8 mouse cellular contexts compared by ENCODE assay signal in genomic region chr8:84837149-84837911, GRCm38 (mm10). TPM values are rescaled to one million over a fixed set of nuclear protein-coding genes. Genes with fewer than 3 reads are reported as not detected.
DNase-seq lines count a peak whose midpoint lies in the region; ATAC-seq and TF ChIP-seq lines count a peak whose summit lies in the region.

No protein-coding gene starts in this region.

- no peak for TF ChIP-seq POLR2A in limb, embryonic 14.5 days (IDR thresholded peaks at IDR 0.05; ENCODE audit: borderline replicate concordance, extremely low read depth, insufficient read depth, insufficient read length)

- H3K4me3 ChIP-seq in heart, embryonic 12.5 days: peak overlapping the region; percentile 9
- H3K4me3 ChIP-seq in limb, embryonic 14.5 days (replicated peaks; ENCODE audit: low read length): no peak overlapping the region

- no peak overlapping the region for H3K27ac ChIP-seq in heart, embryonic 12.5 days (ENCODE audit: poor library complexity, severe bottlenecking)
- no peak overlapping the region; the same call in 1 of the 2 replicates for H3K27ac ChIP-seq in limb, embryonic 14.5 days (replicated peaks; ENCODE audit: low read depth, low read length)

- H3K27me3 ChIP-seq in heart, embryonic 12.5 days (replicated peaks): no peaks in the 10 kb centered on the region
- H3K27me3 ChIP-seq in limb, embryonic 14.5 days (ENCODE audit: control insufficient read depth, insufficient read depth, low read length): no peaks in the 10 kb centered on the region

- no peak for DNase-seq in heart, postnatal 25 days (ENCODE audit: low spot score)
- peak; percentile 59 for DNase-seq in 416B (ENCODE audit: low read depth)
- DNase-seq in brain, adult 2 months (ENCODE audit: low read depth, low spot score): peak; percentile 34
- peak; percentile 75 for DNase-seq in limb, embryonic 14.5 days (ENCODE audit: low spot score)
- DNase-seq in left cerebral cortex, adult 18-20 months (ENCODE audit: low spot score in 2 of 2): no peak
- DNase-seq in layer of hippocampus, adult 8-10 months (ENCODE audit: low spot score in 2 of 2): no peak
- no peak for DNase-seq in thymus, postnatal 4 days

- peaks cover 39% of the 10 kb centered on the region for H3K4me1 ChIP-seq in heart, embryonic 12.5 days (replicated peaks)
- peaks cover 15% of the 10 kb centered on the region; the same call in 1 of the 2 replicates for H3K4me1 ChIP-seq in limb, embryonic 14.5 days (ENCODE audit: control insufficient read depth, insufficient read depth, low read length)

- H3K9ac ChIP-seq in heart, embryonic 12.5 days: no peak overlapping the region
- no peak overlapping the region for H3K9ac ChIP-seq in limb, embryonic 14.5 days (ENCODE audit: low read depth, low read length, severe bottlenecking)

- no peak for ATAC-seq in heart, embryonic 12.5 days (ENCODE audit: insufficient number of reproducible peaks, low FRiP score)
- peak; percentile 19; the same call in 1 of the 2 replicates for ATAC-seq in limb, embryonic 14.5 days (ENCODE audit: low FRiP score, low read depth)

- 48% methylated on average over 8 of the region's 8 CpGs for WGBS in heart, embryonic 12.5 days
- 34% methylated on average over 8 of the region's 8 CpGs for WGBS in limb, embryonic 14.5 days

- peak overlapping the region; percentile 12; the same call in 1 of the 2 replicates for H3K4me2 ChIP-seq in heart, embryonic 12.5 days
- no peak overlapping the region for H3K4me2 ChIP-seq in limb, embryonic 14.5 days (replicated peaks; ENCODE audit: low read depth, low read length, severe bottlenecking)

- intact Hi-C loops in heart, postnatal 25 days (cut with DNase I): no loop called here

- peaks cover 66% of the 10 kb centered on the region for H3K36me3 ChIP-seq in heart, embryonic 12.5 days
- H3K36me3 ChIP-seq in limb, embryonic 14.5 days (ENCODE audit: control insufficient read depth, insufficient read depth, low read length): peaks cover 70% of the 10 kb centered on the region

- no peaks in the 10 kb centered on the region for H3K9me3 ChIP-seq in heart, embryonic 12.5 days (replicated peaks)
- H3K9me3 ChIP-seq in limb, embryonic 14.5 days (ENCODE audit: control insufficient read depth, low read length): no peaks in the 10 kb centered on the region

RNA-seq across cellular contexts. Expression of gene Rad23a, which starts 3.1 kb away (rescaled TPM):
- 129 and 131 TPM in 2 replicates for polyA plus RNA-seq in heart, embryonic 12.5 days (2016; fragmentation: Nextera tagmentation; extraction: Ambion mirVana)
- total RNA-seq in heart, postnatal 25 days (2021): 10 to 100 TPM; 80.8 to 81.1 TPM
- 82.0 and 82.4 TPM in 2 replicates for polyA plus RNA-seq in limb, embryonic 14.5 days (2012; rRNA removed)
- polyA plus RNA-seq in limb, embryonic 14.5 days (2014; fragmentation: Nextera tagmentation; extraction: Ambion mirVana): 104 and 109 TPM in 2 replicates
- total RNA-seq in left cerebral cortex, adult 18-20 months (2021): 10 to 100 TPM; 78.9 to 79.8 TPM
- 10 to 100 TPM; 66.4 to 76.2 (median 70.5) TPM for total RNA-seq in layer of hippocampus, adult 8-10 months (2022)

RNA-seq across cellular contexts. Expression of gene Gadd45gip1, which starts 6.0 kb away (rescaled TPM):
- polyA plus RNA-seq in heart, embryonic 12.5 days (2016; fragmentation: Nextera tagmentation; extraction: Ambion mirVana): 50.9 and 52.1 TPM in 2 replicates
- total RNA-seq in heart, postnatal 25 days (2021): 10 to 100 TPM; 28.9 to 30.0 TPM
- 39.8 and 45.6 TPM in 2 replicates for polyA plus RNA-seq in limb, embryonic 14.5 days (2012; rRNA removed)
- 43.2 and 44.9 TPM in 2 replicates for polyA plus RNA-seq in limb, embryonic 14.5 days (2014; fragmentation: Nextera tagmentation; extraction: Ambion mirVana)
- 10 to 100 TPM; 26.6 to 28.5 TPM for total RNA-seq in left cerebral cortex, adult 18-20 months (2021)
- 10 to 100 TPM; 21.6 to 27.7 (median 23.3) TPM for total RNA-seq in layer of hippocampus, adult 8-10 months (2022)

RNA-seq across cellular contexts. Expression of gene Calr, which starts 9.4 kb away (rescaled TPM):
- polyA plus RNA-seq in heart, embryonic 12.5 days (2016; fragmentation: Nextera tagmentation; extraction: Ambion mirVana): 747 and 767 TPM in 2 replicates
- total RNA-seq in heart, postnatal 25 days (2021): 100 to 1,000 TPM; 365 to 441 TPM
- polyA plus RNA-seq in limb, embryonic 14.5 days (2012; rRNA removed): 575 and 831 TPM in 2 replicates
- polyA plus RNA-seq in limb, embryonic 14.5 days (2014; fragmentation: Nextera tagmentation; extraction: Ambion mirVana): 802 and 827 TPM in 2 replicates
- total RNA-seq in left cerebral cortex, adult 18-20 months (2021): 100 to 1,000 TPM; 456 to 475 TPM
- 100 to 1,000 TPM; 399 to 630 (median 506) TPM for total RNA-seq in layer of hippocampus, adult 8-10 months (2022)

RNA-seq across cellular contexts. Expression of gene Dand5, which starts 14.7 kb away (rescaled TPM):
- polyA plus RNA-seq in heart, embryonic 12.5 days (2016; fragmentation: Nextera tagmentation; extraction: Ambion mirVana): 4.6 and 6.2 TPM in 2 replicates
- 10 to 100 TPM in 1 of 2 experiments, 1 to 10 TPM in 1; 9.6 to 10.3 TPM for total RNA-seq in heart, postnatal 25 days (2021)
- 5.7 and 5.9 TPM in 2 replicates for polyA plus RNA-seq in limb, embryonic 14.5 days (2012; rRNA removed)
- polyA plus RNA-seq in limb, embryonic 14.5 days (2014; fragmentation: Nextera tagmentation; extraction: Ambion mirVana): 6.4 and 6.9 TPM in 2 replicates
- 10 to 100 TPM; 10.2 to 10.8 TPM for total RNA-seq in left cerebral cortex, adult 18-20 months (2021)
- 10 to 100 TPM in 1 of 4 experiments, 1 to 10 TPM in 3; 8.4 to 10.5 (median 8.9) TPM for total RNA-seq in layer of hippocampus, adult 8-10 months (2022)

RNA-seq across cellular contexts. Expression of gene Farsa, which starts 19.5 kb away (rescaled TPM):
- polyA plus RNA-seq in heart, embryonic 12.5 days (2016; fragmentation: Nextera tagmentation; extraction: Ambion mirVana): 53.6 and 59.2 TPM in 2 replicates
- 10 to 100 TPM; 24.7 to 25.5 TPM for total RNA-seq in heart, postnatal 25 days (2021)
- polyA plus RNA-seq in limb, embryonic 14.5 days (2012; rRNA removed): 105 and 123 TPM in 2 replicates
- polyA plus RNA-seq in limb, embryonic 14.5 days (2014; fragmentation: Nextera tagmentation; extraction: Ambion mirVana): 78.4 and 81.2 TPM in 2 replicates
- 10 to 100 TPM; 45.8 to 48.2 TPM for total RNA-seq in left cerebral cortex, adult 18-20 months (2021)
- 10 to 100 TPM; 47.2 to 54.8 (median 52.9) TPM for total RNA-seq in layer of hippocampus, adult 8-10 months (2022)

Comparison
In these comparisons a context has a peak if more than half of its experiments do, and no peak if none do; other contexts are left out.
1. DNase-seq: peak in 416B (single experiment), brain, adult 2 months (single experiment) and limb, embryonic 14.5 days (single experiment); none in heart, postnatal 25 days (single experiment), left cerebral cortex, adult 18-20 months (0 of 2), layer of hippocampus, adult 8-10 months (0 of 2) and thymus, postnatal 4 days (single experiment).